Mouse (Mus musculus): ENCODE data around the gene Farp1.

DNA sequence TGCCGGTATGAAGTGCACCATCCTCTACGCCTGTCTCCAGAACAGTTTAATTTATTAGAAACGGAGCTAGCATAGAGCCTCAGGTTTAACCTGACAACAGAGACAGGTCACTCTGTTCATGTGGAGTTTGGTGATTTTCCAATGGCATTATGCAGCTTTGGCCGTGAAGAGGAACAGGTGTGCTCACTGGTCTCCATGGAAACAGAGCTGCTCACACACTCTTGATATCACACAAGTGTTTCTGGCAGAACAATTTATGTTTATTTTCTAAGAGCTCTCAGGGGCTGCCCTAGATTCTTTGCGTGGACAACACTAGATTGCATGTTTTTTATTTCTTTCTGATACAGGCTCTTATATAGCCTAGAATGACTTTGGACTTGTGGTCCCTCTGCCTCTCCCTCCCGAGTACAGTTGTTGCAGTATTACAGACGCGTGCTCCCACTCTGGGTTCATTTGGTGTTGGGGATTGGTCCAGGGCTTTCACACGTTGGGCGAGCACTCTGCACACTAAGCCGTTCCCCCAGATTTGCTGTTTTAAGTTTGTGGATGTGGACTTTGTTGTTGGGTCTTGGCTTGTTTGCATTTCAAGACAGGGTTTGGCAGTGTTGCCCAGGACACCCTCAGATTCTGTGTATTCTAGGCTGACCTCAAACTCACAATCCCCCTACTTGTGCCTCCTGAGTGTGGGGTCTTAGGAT, 113.2 kb downstream of the Farp1 start:
- no peak for TF ChIP-seq POLR2A (IDR thresholded peaks at IDR 0.05; ENCODE audit: insufficient read depth, low read depth, low read length)
- TF ChIP-seq CTCF (IDR thresholded peaks at IDR 0.05) = no peak
- TF ChIP-seq EP300 (IDR thresholded peaks at IDR 0.05; ENCODE audit: insufficient read depth, low read depth, low read length) = no peak

Data from heart, adult 2 months (tissue).